Mouse (Mus musculus) erythroblast, adult 5-6 weeks (primary cell): ENCODE results near the gene Smg1. TPM values are rescaled to one million over a fixed set of nuclear protein-coding genes. Genes with fewer than 3 reads are reported as not detected.
A peak's percentile ranks its signal among the peaks of the same experiment; 100 is the strongest.

ENCODE experiments used
- ATAC-seq: replicated peaks from 2 replicates; pipeline ENCODE4 v1.8.0; 2016; ENCODE audit warnings: moderate number of reproducible peaks, mild to moderate bottlenecking, moderate TSS enrichment, inconsistent platforms; ENCODE audit not compliant: poor library complexity, low FRiP score, severe bottlenecking
- total RNA-seq, 2 experiments: library from RNA; stranded (forward) in 1 of 2; stranded (reverse) in 1 of 2; fragments of 150-400 nt in 1 of 2; fragments of 200-764, 138-1000 nt in 1 of 2; gene quantifications; 2 replicates each; pipeline versions ENCODE4 v1.2.3 to v1.2.4; 2015 to 2017; ENCODE audit warnings: low replicate concordance in 2 of 2

The Smg1 gene
- total RNA-seq, 2 experiments from 2014 or later, result 14.5 to 26.3 TPM

DNA sequence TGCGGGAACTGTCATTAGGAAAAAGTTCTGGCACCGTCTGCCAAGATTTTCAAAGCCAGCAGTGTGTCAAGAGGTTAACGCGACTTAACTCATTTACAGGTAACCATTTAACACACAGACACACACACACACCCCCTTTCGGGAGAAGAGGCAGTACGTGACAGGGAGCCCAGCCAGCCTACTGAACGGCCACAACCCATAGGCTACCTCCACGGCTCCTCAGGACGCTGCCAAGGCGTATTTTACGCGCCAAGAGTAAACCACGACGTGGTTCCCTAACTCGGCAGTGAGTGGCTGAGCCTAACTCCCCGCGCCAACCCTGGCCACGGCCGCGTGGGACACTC lies 128.0 kb downstream of the Smg1 start:
- ATAC-seq, result peak; percentile 38

DNA sequence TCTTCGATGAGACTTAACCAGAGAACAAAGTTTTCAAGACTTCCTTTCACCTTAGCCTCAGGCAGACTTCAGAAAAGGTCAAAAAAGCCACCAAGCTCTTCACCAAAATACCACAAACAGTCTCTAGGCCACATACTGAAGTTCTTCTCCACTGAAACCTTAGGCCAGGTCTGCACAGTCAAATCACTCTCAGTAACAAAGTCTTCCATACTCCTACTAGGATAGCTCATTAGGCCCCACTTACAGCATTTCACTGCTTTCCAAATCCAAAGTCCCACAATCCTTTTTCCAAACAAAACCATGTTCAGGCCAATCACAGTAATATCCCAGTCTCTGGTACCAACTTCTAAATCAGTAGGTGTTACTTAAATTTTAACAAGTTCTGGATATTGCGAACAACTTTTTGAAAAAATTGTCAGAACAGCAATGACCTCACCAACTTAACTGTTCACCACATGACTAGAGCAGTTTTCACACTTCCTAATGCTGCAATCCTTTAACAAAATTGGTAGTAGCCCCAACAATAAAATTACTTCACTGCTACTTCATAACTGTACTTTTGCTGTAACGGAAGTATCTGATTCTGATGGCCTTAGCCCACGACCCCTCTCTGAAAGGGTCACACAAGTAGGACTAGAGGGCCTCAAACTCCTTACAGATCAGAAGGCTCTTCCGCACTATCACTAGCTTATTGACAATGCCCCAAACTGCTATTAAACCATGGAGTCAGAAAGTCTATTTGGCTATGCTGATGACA lies 129.8 kb downstream of the Smg1 start:
- ATAC-seq, result no peak

DNA sequence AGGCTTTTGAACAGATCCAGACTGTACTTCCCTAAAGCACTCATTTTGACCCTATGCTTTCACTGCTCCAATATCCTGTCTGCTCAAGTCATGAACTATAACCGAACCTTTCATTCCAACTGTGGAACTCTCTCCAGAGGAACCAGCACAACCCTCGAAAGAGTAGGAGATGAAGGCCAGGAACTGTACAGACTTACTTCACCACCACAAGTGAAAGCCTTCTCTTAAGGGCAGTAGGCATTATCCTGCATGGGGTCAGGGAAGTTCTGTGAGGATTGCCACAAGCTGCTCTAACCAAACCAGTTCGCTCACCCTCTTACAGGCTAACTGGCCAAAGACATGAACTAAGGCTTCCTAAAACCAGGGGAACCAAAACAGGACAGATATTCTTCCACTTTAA lies 132.3 kb downstream of the Smg1 start:
- no peak for ATAC-seq

- no peak for ATAC-seq
These were observed 135.8 kb downstream of the Smg1 start for GRCm38 (mm10) chr7:118107671-118108070.

GRCm38 (mm10) chr7:118104458-118105052 lies 138.9 kb downstream of the Smg1 start:
- peak; percentile 82 for ATAC-seq

DNA sequence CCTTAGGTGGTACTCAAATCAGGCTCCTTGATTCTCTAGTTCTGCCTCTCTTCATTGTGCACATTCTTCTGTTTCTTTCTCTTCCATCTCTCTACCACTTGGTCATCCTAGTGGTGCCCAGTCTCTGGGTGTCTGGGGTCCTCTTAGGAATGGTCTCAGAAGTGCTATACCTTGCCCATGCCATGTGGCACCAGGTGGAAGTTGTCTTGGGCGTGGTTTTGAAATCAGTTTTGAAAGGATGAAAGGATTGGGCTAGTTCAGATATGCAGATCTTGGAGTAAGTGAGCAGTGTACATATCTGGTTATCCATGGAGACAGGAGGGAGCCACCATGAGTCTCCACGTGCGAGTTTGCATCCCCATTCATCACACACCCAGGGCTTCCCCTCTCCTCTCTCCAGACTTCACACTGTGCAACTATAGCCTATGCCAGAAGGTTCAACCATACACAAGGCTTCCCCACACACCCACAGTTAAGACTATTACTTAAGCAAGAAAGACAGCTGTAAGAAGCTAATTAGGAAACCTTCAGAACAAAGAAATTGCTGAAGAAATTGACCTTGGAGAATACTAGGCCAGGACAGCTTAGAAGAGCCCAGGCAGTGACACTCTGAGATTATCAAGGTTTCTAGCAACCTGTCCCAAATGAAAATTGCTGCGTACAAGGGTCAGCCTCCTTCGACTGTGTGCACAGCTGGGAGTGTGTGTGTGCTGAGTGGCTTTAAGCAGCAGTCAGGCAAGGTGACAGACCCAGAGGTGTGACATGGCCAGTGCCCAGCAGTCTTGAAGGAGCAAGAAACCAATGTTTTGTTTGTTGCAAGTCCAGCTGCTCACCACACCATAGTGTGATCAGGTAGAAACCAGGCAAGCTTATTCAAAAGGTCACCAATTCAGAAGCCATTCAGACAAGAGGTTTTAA lies 139.7 kb downstream of the Smg1 start:
- no peak for ATAC-seq

- no peak for ATAC-seq
These were observed 140.6 kb downstream of the Smg1 start for GRCm38 (mm10) chr7:118102678-118103461.

DNA sequence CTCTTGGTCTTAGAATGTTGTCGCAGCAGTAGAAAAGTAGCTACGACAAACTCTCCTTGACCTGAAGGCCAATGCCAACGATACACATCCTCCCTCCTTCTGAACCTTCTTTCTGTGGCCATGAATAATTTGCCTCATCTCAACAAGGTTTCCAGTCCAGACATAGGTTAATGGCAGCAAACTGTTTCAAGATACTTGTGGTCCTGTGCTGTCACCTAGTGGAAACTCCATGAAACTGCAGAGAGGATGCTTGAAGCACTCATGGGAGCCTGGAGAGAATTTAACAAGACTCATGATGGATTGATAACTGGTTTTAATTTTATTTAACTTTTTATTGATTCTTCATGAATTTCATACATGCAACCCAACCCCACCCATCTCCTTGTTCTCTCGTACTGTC lies 141.2 kb downstream of the Smg1 start:
- ATAC-seq, result peak; percentile 71

GRCm38 (mm10) chr7:118097615-118098014 lies 145.9 kb downstream of the Smg1 start:
- ATAC-seq, result no peak

Other genes starting within 250 kb of the Smg1 start
- 430 and 606 TPM in 2 replicates for gene Rps15a, start 127.5 kb downstream of the Smg1 start, total RNA-seq (2015; ENCODE audit: low replicate concordance)
- 197 and 317 TPM in 2 replicates for gene Rps15a, start 127.5 kb downstream of the Smg1 start, total RNA-seq (2017; ENCODE audit: low replicate concordance)
- gene Arl6ip1, start 114.0 kb downstream of the Smg1 start, total RNA-seq (2015; ENCODE audit: low replicate concordance), result 103 and 110 TPM in 2 replicates
- 82.2 and 113 TPM in 2 replicates for gene Arl6ip1, start 114.0 kb downstream of the Smg1 start, total RNA-seq (2017; ENCODE audit: low replicate concordance)
- gene Syt17, start 204.6 kb upstream of the Smg1 start, total RNA-seq (2015; ENCODE audit: low replicate concordance), result not detected in 2 replicates
- gene Syt17, start 204.6 kb upstream of the Smg1 start, total RNA-seq (2017; ENCODE audit: low replicate concordance), result not detected in 2 replicates
- 5.0 and 5.6 TPM in 2 replicates for gene Itpripl2, start 248.3 kb upstream of the Smg1 start, total RNA-seq (2015; ENCODE audit: low replicate concordance)
- gene Itpripl2, start 248.3 kb upstream of the Smg1 start, total RNA-seq (2017; ENCODE audit: low replicate concordance), result 5.5 and 6.6 TPM in 2 replicates